Comparison of ENCODE assay signal across 16 mouse cellular contexts in genomic region chr8:48141023-48141422, GRCm38 (mm10). TPM values are rescaled to one million over a fixed set of nuclear protein-coding genes. Genes with fewer than 3 reads are reported as not detected.
A peak's percentile ranks its signal among the peaks of the same experiment; 100 is the strongest.
DNase-seq lines count a peak whose midpoint lies in the region; ATAC-seq and TF ChIP-seq lines count a peak whose summit lies in the region.
"Had no signal": no experiment of that assay in that cellular context is flagged by ENCODE, and none has a peak within 500 bp of the region (broad histone marks: within the 10 kb centered on the region; RNA-seq: fewer than 3 reads in every experiment).

No protein-coding gene starts in this region.

- no peak overlapping the region for H3K4me2 ChIP-seq in kidney, embryonic 16.5 days (replicated peaks; ENCODE audit: low read depth, low read length)
- H3K4me2 ChIP-seq in forebrain, postnatal 0 days (ENCODE audit: low read depth), result no peak overlapping the region
- H3K4me2 ChIP-seq: heart, embryonic 15.5 days; limb, embryonic 15.5 days; midbrain, embryonic 12.5 days had no signal

- H3K27ac ChIP-seq in kidney, embryonic 16.5 days (ENCODE audit: low read length), result no peak overlapping the region
- H3K27ac ChIP-seq in forebrain, postnatal 0 days (ENCODE audit: low read depth, low read length), result no peak overlapping the region
- H3K27ac ChIP-seq: heart, embryonic 15.5 days; limb, embryonic 15.5 days; midbrain, embryonic 12.5 days had no signal

- no peaks in the 10 kb centered on the region for H3K27me3 ChIP-seq in kidney, embryonic 16.5 days (ENCODE audit: insufficient read depth, low read length)
- H3K27me3 ChIP-seq in forebrain, postnatal 0 days (ENCODE audit: insufficient read depth, low read length), result no peaks in the 10 kb centered on the region
- H3K27me3 ChIP-seq: heart, embryonic 15.5 days; limb, embryonic 15.5 days; midbrain, embryonic 12.5 days had no signal

- H3K36me3 ChIP-seq in kidney, embryonic 16.5 days (ENCODE audit: insufficient read depth, low read length), result peaks cover 10% of the 10 kb centered on the region
- H3K36me3 ChIP-seq in forebrain, postnatal 0 days (ENCODE audit: insufficient read depth), result no peaks in the 10 kb centered on the region
- H3K36me3 ChIP-seq: midbrain, embryonic 12.5 days had no signal

- no peak for TF ChIP-seq CTCF in brain, embryonic 14.5 days (IDR thresholded peaks at IDR 0.05; ENCODE audit: borderline replicate concordance, extremely low read depth, insufficient read depth, insufficient read length)
- TF ChIP-seq CTCF in forebrain, postnatal 0 days (IDR thresholded peaks at IDR 0.05; ENCODE audit: low read depth), result no peak

- H3K9me3 ChIP-seq in kidney, embryonic 16.5 days (ENCODE audit: low read length), result no peaks in the 10 kb centered on the region
- no peaks in the 10 kb centered on the region for H3K9me3 ChIP-seq in forebrain, postnatal 0 days (ENCODE audit: low read length)
- H3K9me3 ChIP-seq: heart, embryonic 15.5 days; limb, embryonic 15.5 days had no signal

- H3K4me1 ChIP-seq in kidney, embryonic 16.5 days (ENCODE audit: insufficient read depth, low read length), result no peaks in the 10 kb centered on the region
- peaks cover 5% of the 10 kb centered on the region; the same call in 1 of the 2 replicates for H3K4me1 ChIP-seq in forebrain, postnatal 0 days (ENCODE audit: insufficient read depth)
- H3K4me1 ChIP-seq: heart, embryonic 15.5 days had no signal

- ATAC-seq in kidney, embryonic 16.5 days (ENCODE audit: low FRiP score, low TSS enrichment), result peak; percentile 10; the same call in 1 of the 2 replicates
- ATAC-seq in forebrain, postnatal 0 days, result peak; percentile 42

- peak; percentile 7 to 19 for DNase-seq in cerebellum, postnatal 36 days
- DNase-seq in cerebellum, adult 11 months, result no peak
- DNase-seq in kidney, postnatal 36 days, result no peak
- DNase-seq in brain, embryonic 14.5 days (ENCODE audit: low read depth), result peak; percentile 64
- DNase-seq in forebrain, postnatal 0 days, result no peak
- no peak for DNase-seq in urinary bladder, postnatal 36 days (ENCODE audit: low spot score in 2 of 2)
- DNase-seq: adrenal gland, postnatal 10 days; heart, adult 18-20 months; kidney, adult 18-20 months; kidney, postnatal 14 days; layer of hippocampus, adult 9-11 months; lung, postnatal 4 days had no signal

- no peak for TF ChIP-seq POLR2A in brain, embryonic 14.5 days (IDR thresholded peaks at IDR 0.05; ENCODE audit: borderline replicate concordance, extremely low read depth, insufficient read depth, insufficient read length, poor library complexity, severe bottlenecking)

- 89% methylated on average over 5 of the region's 5 CpGs for WGBS in kidney, embryonic 16.5 days
- WGBS in forebrain, postnatal 0 days, result 71% methylated on average over 5 of the region's 5 CpGs

- H3K4me3 ChIP-seq in kidney, embryonic 16.5 days (ENCODE audit: low read length), result no peak overlapping the region
- H3K4me3 ChIP-seq in forebrain, postnatal 0 days (ENCODE audit: low read depth, low read length), result no peak overlapping the region
- H3K4me3 ChIP-seq: heart, embryonic 15.5 days; limb, embryonic 15.5 days; midbrain, embryonic 12.5 days had no signal

- no peak overlapping the region for H3K9ac ChIP-seq in kidney, embryonic 16.5 days (replicated peaks; ENCODE audit: low read length)
- H3K9ac ChIP-seq in forebrain, postnatal 0 days, result no peak overlapping the region
- H3K9ac ChIP-seq: heart, embryonic 15.5 days; limb, embryonic 15.5 days; midbrain, embryonic 12.5 days had no signal

RNA-seq across cellular contexts. Expression of gene Dctd, which starts 42.1 kb away (rescaled TPM):
- polyA plus RNA-seq in kidney, embryonic 16.5 days (2015; fragmentation: Nextera tagmentation; extraction: Ambion mirVana), result 37.1 and 38.8 TPM in 2 replicates
- 18.6 and 21.8 TPM in 2 replicates for polyA plus RNA-seq in brain, embryonic 14.5 days (2012; rRNA removed)
- total RNA-seq in forebrain, postnatal 0 days (2014; rRNA removed), result 21.5 and 26.2 TPM in 2 replicates
- 13.4 and 13.9 TPM in 2 replicates for polyA plus RNA-seq in forebrain, postnatal 0 days (2015; fragmentation: Nextera tagmentation; extraction: Ambion mirVana)

Comparison
In these comparisons a context has a peak if more than half of its experiments do, and no peak if none do; other contexts are left out.
1. DNase-seq: peak in cerebellum, postnatal 36 days (2 of 2) and brain, embryonic 14.5 days (single experiment); none in cerebellum, adult 11 months (single experiment), kidney, postnatal 36 days (0 of 2), forebrain, postnatal 0 days (single experiment) and urinary bladder, postnatal 36 days (0 of 2).